Mouse (Mus musculus): ENCODE measurements at regions not wholly inside any gene's neighbourhood (a gene's known extent, or its start where the extent isn't known, plus 50 kb on each side); places are given as distances from the start of the nearest gene placed in this dataset.

GRCm38 (mm10) chr12:10571643-10572377 lies 181.2 kb downstream of the Rdh14 start:
- DNase-seq (ENCODE audit: low spot score in 2 of 2), result no peak

DNA sequence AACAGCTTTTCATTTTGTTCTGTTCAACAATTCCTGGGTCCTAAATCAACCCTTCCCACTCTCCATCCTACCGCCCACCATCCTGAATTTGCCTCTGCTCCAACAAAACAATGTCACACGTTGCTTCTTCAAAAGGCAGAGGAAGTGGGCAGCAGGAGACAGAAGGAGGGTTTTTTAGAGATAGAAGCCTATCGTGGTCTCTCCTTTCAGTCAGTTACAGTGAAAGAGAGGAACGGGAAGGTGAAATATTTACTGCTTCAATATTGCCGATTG lies 181.7 kb downstream of the Rdh14 start:
- no peak for DNase-seq (ENCODE audit: low spot score in 2 of 2)

- no peak for DNase-seq (ENCODE audit: low spot score in 2 of 2)
Measured at GRCm38 (mm10) chr12:10573381-10573780, 182.8 kb downstream of the Rdh14 start.

- no peak for DNase-seq (ENCODE audit: low spot score in 2 of 2)
Measured at GRCm38 (mm10) chr12:10582840-10583614, 192.5 kb downstream of the Rdh14 start.

DNA sequence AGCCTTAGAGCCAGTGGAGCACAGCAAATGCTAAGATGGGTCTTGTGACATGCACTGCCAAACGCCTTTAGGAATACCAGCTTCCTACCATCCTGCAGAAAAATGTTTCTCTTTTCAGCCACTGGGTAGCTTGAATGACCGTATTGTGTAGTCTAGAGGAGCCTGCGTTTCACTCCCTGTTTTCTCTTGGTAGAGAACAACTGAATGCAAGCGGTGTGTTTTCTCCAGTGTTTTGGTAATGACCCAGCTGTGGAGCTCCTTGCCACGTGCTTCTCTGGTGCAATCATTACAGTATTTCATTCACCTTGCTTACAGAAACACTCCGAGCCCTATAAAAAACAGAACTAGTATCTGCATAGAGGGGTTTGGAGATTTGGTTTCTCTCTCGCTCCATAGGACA lies 193.5 kb downstream of the Rdh14 start:
- DNase-seq (ENCODE audit: low spot score in 2 of 2), result no peak

GRCm38 (mm10) chr12:10589537-10589936 lies 199.0 kb downstream of the Rdh14 start:
- DNase-seq (ENCODE audit: low spot score in 2 of 2), result peak; percentile 42 to 52

GRCm38 (mm10) chr12:10597976-10598746 lies 207.6 kb downstream of the Rdh14 start:
- peak; percentile 34 to 38 for DNase-seq (ENCODE audit: low spot score in 2 of 2)

DNA sequence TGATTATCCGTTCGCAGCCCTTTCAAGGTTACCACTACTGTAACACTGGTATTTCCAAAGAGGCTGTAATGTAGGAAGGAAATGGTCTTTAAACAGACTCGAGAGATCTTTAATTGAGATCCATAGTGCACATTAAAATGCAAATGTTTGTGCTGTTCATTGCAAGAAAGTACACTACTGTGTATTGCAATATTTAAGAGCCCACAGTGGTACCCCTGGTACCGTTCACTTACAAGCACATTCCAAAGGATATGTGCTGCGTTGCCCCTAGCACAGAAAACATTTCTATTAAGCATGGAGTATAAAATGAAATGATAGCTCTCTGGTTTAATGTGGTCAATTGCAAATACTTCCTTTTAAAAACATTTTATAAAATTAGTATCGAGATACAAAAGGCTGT lies 209.5 kb downstream of the Rdh14 start:
- DNase-seq (ENCODE audit: low spot score in 2 of 2), result no peak

- DNase-seq (ENCODE audit: low spot score in 2 of 2), result no peak
Measured at GRCm38 (mm10) chr12:10618319-10618718, 227.7 kb downstream of the Rdh14 start.

DNA sequence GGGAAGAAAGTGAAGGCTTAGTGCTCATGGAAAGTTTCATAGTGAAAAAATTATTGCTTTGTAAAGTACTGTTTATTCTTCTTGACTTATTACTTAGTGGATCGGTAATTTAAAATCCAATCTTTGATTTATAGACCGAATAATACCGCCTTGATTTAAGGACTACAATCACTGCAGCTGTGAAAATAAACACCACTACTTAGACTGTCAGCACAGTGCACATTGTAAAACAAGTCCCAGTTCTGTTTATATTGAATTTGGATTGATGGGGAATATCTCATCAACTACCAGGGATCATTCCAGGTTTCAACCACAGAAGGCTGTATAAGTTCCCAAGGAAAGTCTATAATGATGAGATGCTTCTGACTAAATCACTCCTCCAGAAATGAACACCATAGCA lies 230.0 kb downstream of the Rdh14 start:
- DNase-seq (ENCODE audit: low spot score in 2 of 2), result no peak

- DNase-seq (ENCODE audit: low spot score in 2 of 2), result no peak
Measured at GRCm38 (mm10) chr12:10638591-10638990, 248.0 kb downstream of the Rdh14 start.

DNA sequence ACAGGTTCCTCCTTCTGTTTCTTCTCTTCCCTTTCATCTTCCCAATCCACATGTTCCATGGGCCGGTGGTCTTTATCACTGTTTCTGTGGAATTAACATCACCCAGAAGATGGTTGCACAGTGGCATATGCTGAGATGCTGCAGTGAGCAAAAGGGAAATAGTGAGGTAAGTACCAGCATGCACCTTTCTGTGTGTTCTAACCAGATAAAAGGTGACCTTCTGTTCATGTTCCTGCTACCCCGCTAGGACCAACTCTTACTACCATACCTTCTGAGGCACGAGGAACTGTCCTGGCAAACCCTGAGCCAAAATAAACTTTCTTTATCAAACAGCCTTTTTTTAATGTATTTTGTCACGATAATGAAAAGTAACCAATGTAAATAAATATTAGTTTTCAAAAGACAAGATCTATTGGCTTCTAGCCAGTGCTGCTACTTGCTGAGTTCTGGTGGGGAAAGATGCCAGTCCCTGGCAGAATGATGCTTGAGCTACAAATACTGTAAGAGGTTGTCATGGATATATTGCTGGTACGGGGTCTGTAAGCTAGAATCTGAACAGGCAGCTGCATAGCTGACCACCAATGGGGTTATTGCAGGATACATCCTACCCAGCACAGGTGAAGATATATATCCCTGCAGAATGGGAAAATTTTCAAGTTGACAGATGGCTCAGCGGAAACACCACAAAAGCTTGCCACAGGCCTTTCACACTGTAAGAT lies 264.1 kb downstream of the Rdh14 start:
- no peak for DNase-seq (ENCODE audit: low spot score in 2 of 2)

GRCm38 (mm10) chr12:10655185-10655544 lies 264.6 kb downstream of the Rdh14 start:
- DNase-seq (ENCODE audit: low spot score in 2 of 2), result no peak

DNA sequence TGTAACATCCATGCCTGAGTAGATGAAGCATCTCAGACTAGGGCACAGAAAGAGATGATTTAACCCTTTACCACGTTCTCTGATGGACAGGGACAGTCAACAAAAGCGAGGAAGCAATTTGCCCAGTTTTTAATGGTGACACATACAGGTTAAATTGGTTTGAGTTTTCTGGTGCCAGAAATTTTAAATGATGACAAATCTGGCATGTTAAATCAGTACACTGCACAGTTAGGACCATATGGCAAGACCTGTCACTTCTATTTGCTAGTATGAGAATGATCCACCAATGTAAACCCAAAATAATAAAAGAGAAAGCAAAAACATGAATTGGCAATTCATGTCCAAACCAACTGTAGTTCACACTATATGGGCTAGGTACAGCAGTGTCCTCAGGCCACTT lies 268.3 kb downstream of the Rdh14 start:
- no peak for DNase-seq (ENCODE audit: low spot score in 2 of 2)

- DNase-seq (ENCODE audit: low spot score in 2 of 2), result no peak
Measured at GRCm38 (mm10) chr12:10686747-10687146, 296.2 kb downstream of the Rdh14 start.
